Mouse (Mus musculus) liver, embryonic 14.5 days (tissue): ENCODE data around the gene Ube2s.

Experiments
- CTCF ChIP-seq: IDR thresholded peaks from 2 replicates; pipeline ENCODE4 v1.5.1; 2016; ENCODE audit warnings: antibody characterized with exemption, low read depth, control low read depth
- EP300 ChIP-seq: IDR thresholded peaks from 2 replicates; pipeline ENCODE4 v1.6.1; 2016; ENCODE audit warnings: antibody characterized with exemption, low read depth

GRCm38 (mm10) chr7:4744886-4745285, 67.5 kb downstream of the Ube2s start:
- TF ChIP-seq CTCF (no peak), EP300 (peak; percentile 46; the same call in 1 of the 2 replicates)
